ENCODE assay signal across 16 mouse cellular contexts in the genomic region with DNA sequence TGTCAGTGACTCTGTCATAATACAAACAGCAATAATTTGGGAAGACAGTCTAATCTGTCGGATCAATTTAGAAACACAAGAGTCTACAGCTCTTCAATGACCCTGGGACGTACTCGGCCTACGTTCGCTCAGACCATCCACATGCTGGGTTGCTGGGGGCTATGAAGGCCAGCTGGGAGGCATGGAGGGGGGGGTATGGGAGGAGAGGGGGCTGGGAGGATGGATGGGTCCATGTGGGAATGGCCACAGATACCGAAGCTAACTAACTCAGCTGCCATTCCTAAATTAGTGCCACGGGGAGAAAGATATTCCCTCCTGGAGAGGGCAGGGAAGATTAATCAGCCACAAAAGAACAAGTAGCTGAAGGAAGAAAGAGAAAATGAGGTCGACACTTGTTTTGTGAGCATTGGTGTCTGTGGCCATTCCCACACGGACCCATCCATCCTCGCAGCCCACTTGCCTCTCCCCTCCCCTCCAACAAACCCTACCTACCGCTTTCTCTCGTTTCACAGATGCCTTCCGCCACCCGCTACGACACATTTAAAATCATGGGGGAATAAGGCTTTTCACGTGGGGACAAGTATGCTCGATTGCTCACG.
DNase-seq lines count a peak whose midpoint lies in the region; ATAC-seq lines count a peak whose summit lies in the region.
"Had no signal": no experiment of that assay in that cellular context is flagged by ENCODE, and none has a peak within 500 bp of the region (broad histone marks: within the 10 kb centered on the region; RNA-seq: fewer than 3 reads in every experiment).

No protein-coding gene starts in this region.

- H3K27me3 ChIP-seq in forebrain, embryonic 11.5 days (ENCODE audit: control insufficient read depth, insufficient read depth, low read length): peaks cover 49% of the 10 kb centered on the region
- H3K27me3 ChIP-seq in hindbrain, embryonic 13.5 days: peaks cover 27% of the 10 kb centered on the region
- peaks cover 6% of the 10 kb centered on the region; the same call in 1 of the 2 replicates for H3K27me3 ChIP-seq in midbrain, embryonic 14.5 days (ENCODE audit: control insufficient read depth, insufficient read depth, low read length)
- H3K27me3 ChIP-seq: lung, embryonic 15.5 days; megakaryocyte, embryonic 14.5 days had no signal

- 21% methylated on average over 18 of the region's 18 CpGs for WGBS in forebrain, embryonic 11.5 days
- 22% methylated on average over 18 of the region's 18 CpGs for WGBS in hindbrain, embryonic 13.5 days
- 25% methylated on average over 18 of the region's 18 CpGs for WGBS in midbrain, embryonic 14.5 days

- no peak overlapping the region for H3K27ac ChIP-seq in forebrain, embryonic 11.5 days (ENCODE audit: low read depth, low read length)
- peak overlapping the region; percentile 64 for H3K27ac ChIP-seq in hindbrain, embryonic 13.5 days
- peak overlapping the region; percentile 60; the same call in 1 of the 2 replicates for H3K27ac ChIP-seq in midbrain, embryonic 14.5 days (replicated peaks; ENCODE audit: low read depth, low read length)
- H3K27ac ChIP-seq: lung, embryonic 15.5 days had no signal

- H3K36me3 ChIP-seq in forebrain, embryonic 11.5 days (ENCODE audit: control insufficient read depth, insufficient read depth, low read length): no peaks in the 10 kb centered on the region
- H3K36me3 ChIP-seq in hindbrain, embryonic 13.5 days: no peaks in the 10 kb centered on the region
- no peaks in the 10 kb centered on the region for H3K36me3 ChIP-seq in midbrain, embryonic 14.5 days (ENCODE audit: control insufficient read depth, insufficient read depth, low read length)
- H3K36me3 ChIP-seq: G1E; lung, embryonic 15.5 days had no signal

- no peak overlapping the region for H3K4me3 ChIP-seq in forebrain, embryonic 11.5 days (ENCODE audit: low read depth, low read length)
- no peak overlapping the region for H3K4me3 ChIP-seq in hindbrain, embryonic 13.5 days
- H3K4me3 ChIP-seq in midbrain, embryonic 14.5 days (replicated peaks; ENCODE audit: low read depth, low read length): no peak overlapping the region
- H3K4me3 ChIP-seq: lung, embryonic 15.5 days; megakaryocyte, embryonic 14.5 days had no signal

- peak; percentile 62 for ATAC-seq in forebrain, embryonic 11.5 days (replicated peaks; ENCODE audit: low FRiP score)
- ATAC-seq in hindbrain, embryonic 13.5 days (ENCODE audit: low FRiP score): peak; percentile 62
- ATAC-seq in midbrain, embryonic 14.5 days (ENCODE audit: low FRiP score, low TSS enrichment): peak; percentile 40; the same call in 1 of the 2 replicates
- no peak for ATAC-seq in megakaryocyte progenitor cell, adult 5-6 weeks (replicated peaks; ENCODE audit: poor library complexity)

- H3K9ac ChIP-seq in forebrain, embryonic 11.5 days (ENCODE audit: low read length): no peak overlapping the region
- 0 out of 2 replicates have a peak overlapping the region, but pooled peaks have one; percentile 15 for H3K9ac ChIP-seq in hindbrain, embryonic 13.5 days
- 0 out of 2 replicates have a peak overlapping the region, but pooled peaks have one; percentile 23 for H3K9ac ChIP-seq in midbrain, embryonic 14.5 days (replicated peaks; ENCODE audit: low read length)
- H3K9ac ChIP-seq: lung, embryonic 15.5 days had no signal

- peaks cover 3% of the 10 kb centered on the region; the same call in 1 of the 2 replicates for H3K4me1 ChIP-seq in forebrain, embryonic 11.5 days (replicated peaks; ENCODE audit: control insufficient read depth, insufficient read depth, low read length)
- peaks cover 36% of the 10 kb centered on the region for H3K4me1 ChIP-seq in hindbrain, embryonic 13.5 days (replicated peaks)
- H3K4me1 ChIP-seq in midbrain, embryonic 14.5 days (ENCODE audit: control insufficient read depth, insufficient read depth, low read length): peaks cover 15% of the 10 kb centered on the region
- H3K4me1 ChIP-seq: lung, embryonic 15.5 days; megakaryocyte, embryonic 14.5 days had no signal

- peak overlapping the region; percentile 31 for H3K4me2 ChIP-seq in forebrain, embryonic 11.5 days (ENCODE audit: low read depth, low read length, severe bottlenecking)
- peak overlapping the region; percentile 27 for H3K4me2 ChIP-seq in hindbrain, embryonic 13.5 days
- peak overlapping the region; percentile 29 for H3K4me2 ChIP-seq in midbrain, embryonic 14.5 days (ENCODE audit: low read length)
- H3K4me2 ChIP-seq: liver, embryonic 11.5 days; lung, embryonic 15.5 days had no signal

- DNase-seq in Muller cell, postnatal 12 days (ENCODE audit: inconsistent ontology term): peak; percentile 4
- DNase-seq in forebrain, embryonic 11.5 days (ENCODE audit: low spot score): peak; percentile 69
- peak; percentile 35 for DNase-seq in midbrain, embryonic 14.5 days
- DNase-seq in lung, postnatal 4 days: no peak
- no peak for DNase-seq in kidney, postnatal 10 days
- DNase-seq in spleen, adult 18-20 months: no peak
- DNase-seq: adrenal gland, postnatal 36 days; heart, postnatal 36 days; kidney, adult 18-20 months; right cerebral cortex, postnatal 14 days had no signal

- no peaks in the 10 kb centered on the region for H3K9me3 ChIP-seq in forebrain, embryonic 11.5 days (ENCODE audit: control insufficient read depth, low read length)
- no peaks in the 10 kb centered on the region for H3K9me3 ChIP-seq in hindbrain, embryonic 13.5 days
- no peaks in the 10 kb centered on the region for H3K9me3 ChIP-seq in midbrain, embryonic 14.5 days (ENCODE audit: control insufficient read depth, low read length)
- H3K9me3 ChIP-seq: lung, embryonic 15.5 days had no signal

Comparison
In these comparisons a context has a peak if more than half of its experiments do, and no peak if none do; other contexts are left out.
1. DNase-seq: peak in Muller cell, postnatal 12 days (single experiment), forebrain, embryonic 11.5 days (single experiment) and midbrain, embryonic 14.5 days (single experiment); none in lung, postnatal 4 days (0 of 2), kidney, postnatal 10 days (single experiment) and spleen, adult 18-20 months (0 of 2).
2. Peak in every context shown above with its lines, with median percentiles within 50 percentile points of each other: H3K4me2 ChIP-seq.